Mouse (Mus musculus) retina, adult 2 months (tissue): Measurements from ENCODE around the gene Jhy.

Experiments used
- DNase-seq: peaks from one replicate; pipeline ENCODE4 v3.0.0-alpha.2; 2012; ENCODE audit warnings: low read depth, low spot score

Jhy gene

DNA sequence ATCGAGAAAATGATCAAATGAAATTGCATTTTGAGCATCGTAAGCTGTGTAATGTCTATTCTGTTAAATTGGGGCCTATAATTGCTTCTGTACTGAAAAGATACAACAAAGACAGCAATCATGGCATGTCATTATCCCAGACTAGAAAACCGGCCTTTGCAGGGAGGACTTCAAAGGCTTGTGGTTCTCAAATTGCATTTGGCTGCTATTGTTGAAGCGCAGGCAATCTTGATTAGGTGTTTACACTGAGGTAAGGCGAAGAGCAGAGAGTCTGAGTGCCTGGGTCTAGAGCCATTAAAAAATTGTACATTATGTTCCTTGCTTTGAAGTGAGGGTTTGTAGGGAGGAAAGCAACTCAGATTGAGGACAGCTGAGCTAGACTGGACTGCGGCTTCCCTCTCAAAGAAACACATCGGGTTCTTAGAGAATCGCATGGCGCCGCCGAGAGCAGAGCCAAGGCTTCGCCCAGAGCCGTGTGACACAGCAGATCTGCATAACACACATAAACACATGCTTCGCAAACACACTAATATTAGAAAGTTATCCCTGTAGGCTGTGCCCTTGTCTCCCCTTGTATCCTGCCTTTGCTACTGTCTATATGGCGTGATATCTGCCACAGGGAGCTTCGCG is 36.5 kb downstream of the Jhy start:
- DNase-seq = no peak

DNA sequence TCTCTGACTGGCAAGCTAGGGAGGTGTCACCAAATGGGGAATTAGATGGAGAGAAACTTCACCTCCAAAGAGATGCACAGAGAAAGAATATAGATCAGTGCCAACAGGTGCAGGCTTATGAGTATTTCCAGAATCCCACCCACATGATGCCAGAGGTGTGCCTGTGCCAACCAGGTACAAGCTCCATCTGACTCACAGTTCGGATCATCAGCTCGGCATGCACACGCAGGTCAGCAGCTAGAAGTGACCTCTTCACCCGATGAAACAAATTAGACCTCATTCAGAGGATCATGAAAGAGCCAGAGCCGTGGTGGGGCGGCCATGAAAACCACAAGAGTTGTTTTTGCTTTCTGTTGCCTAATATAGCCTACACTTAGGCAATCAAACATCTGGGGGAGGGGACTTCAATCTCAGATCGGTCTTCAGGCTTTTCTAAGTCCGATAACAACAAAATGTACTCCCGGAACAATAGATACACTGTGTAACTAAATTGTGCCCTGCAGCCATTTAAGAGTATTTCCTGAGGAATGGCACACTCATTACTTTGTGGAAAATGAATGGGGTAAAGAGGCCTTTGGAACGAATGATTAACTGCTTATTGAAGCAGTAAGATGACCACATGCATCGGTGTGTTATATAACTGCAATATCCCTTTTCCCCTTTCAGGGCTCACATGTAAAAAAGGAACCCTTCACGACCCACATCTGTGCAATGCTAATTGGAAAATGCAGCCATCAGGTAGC is 45.9 kb downstream of the Jhy start:
- no peak for DNase-seq

DNA sequence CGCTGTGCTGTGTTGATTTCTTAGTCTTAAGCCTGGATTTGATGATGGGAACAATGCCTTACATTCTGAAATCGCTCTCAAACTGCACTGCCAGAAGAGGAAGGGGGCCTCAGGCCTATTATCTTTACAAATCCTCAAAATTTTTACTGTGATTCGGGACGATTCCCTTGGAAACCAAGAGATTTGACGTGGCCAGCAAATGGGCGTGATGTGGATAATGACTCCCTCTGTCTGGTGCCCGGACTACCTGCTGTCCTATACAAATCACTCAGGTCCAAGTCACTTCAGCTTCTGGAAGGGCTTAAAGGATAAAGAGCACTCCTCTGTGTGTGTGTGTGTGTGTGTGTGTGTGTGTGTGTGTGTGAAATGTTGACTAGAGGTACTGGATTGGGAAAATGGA is 55.0 kb downstream of the Jhy start:
- DNase-seq = no peak

DNA sequence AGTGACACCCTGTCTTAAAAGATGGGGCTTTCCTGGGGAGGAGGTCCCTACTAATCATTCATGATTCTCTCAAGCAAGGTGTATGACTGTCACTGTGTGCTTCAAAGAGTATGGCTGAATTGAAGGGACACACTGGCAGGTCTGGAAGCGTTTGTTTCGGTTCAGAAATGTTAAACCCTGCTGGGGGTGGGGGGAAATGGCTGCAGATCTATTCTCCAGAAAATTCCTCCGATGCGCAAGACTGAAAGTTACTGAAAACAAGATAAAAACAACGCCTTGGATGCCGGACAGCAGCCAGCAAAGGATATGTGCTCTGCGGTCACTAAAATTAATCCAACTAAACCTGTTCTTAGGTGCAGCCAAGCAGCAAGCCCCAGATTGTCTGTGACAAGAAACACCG is 55.5 kb downstream of the Jhy start:
- no peak for DNase-seq

DNA sequence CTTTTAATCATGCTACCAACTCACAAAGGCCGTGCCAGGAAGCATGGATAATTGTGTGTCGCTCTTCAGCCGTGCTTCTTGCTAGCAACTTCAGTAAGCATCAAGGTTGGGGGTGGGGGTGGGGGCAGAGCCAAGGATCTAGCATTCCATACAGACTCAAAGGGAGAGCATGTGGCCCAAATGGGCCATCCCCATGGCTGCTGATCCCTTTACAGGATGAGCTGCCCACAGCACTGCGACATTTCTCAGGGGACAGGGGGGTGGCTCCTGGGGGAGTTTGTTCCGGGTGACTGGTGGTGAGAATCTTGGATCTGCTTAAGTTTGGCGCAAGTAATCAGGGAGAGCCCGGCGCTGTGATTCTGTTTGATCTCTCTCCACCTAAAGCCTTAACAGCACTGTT is 56.5 kb downstream of the Jhy start:
- no peak for DNase-seq

DNA sequence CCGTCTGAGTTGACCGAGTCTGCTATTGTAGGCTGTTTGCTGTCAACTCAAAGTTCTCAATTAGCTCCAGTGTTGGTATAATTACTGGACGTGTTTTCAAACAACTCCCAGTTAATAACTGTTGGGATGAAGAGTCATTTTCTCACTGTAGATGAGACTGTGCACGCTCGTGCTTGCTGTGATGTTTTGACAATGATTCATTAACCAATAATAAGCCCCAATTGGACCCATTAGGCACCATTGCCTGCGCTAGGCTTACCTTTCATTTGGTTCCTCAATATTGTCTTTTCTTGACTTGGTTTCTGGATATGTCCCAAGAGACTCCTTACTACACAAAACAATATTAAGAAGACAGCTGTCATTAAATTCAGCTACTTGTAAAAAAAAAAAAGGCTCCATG is 71.5 kb downstream of the Jhy start:
- no peak for DNase-seq

DNA sequence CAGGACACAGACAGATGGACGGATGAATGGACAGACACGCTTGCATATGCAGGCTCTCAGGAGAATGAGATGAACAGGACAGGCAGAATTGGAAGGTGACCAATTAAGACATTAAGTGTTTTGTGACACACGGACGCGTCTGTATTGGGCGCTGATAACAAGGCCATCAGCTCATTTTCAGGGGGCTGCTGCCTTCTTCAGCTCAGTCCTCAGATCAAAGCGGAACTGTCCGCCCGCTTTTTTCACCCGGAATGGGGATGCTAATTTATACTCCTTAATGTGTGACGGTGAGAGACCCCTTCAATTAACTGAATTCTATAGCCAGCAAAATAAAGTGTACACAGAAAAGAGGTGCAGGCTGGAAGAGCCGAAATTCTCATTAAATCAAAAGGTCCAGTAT is 74.5 kb downstream of the Jhy start:
- no peak for DNase-seq

DNA sequence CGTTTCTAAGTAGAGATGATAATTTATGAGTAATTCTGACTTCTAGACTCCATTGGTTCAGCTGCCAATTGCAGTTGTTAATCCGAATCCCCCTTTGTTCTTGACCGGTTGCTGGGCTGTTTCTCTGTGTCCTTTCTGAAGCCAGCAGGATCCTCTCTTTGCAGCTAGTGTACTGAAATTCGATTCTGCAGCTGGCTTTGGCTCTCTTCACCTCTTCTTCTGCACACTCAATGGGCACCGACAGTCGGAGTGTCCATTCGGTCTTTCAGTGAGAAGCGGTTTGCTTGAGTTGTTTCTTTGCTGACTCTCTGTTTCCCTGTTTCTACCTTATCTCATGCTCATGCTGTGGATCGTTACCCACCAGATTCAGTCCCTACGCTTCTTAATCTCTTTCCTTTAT is 78.2 kb downstream of the Jhy start:
- DNase-seq = no peak

DNA sequence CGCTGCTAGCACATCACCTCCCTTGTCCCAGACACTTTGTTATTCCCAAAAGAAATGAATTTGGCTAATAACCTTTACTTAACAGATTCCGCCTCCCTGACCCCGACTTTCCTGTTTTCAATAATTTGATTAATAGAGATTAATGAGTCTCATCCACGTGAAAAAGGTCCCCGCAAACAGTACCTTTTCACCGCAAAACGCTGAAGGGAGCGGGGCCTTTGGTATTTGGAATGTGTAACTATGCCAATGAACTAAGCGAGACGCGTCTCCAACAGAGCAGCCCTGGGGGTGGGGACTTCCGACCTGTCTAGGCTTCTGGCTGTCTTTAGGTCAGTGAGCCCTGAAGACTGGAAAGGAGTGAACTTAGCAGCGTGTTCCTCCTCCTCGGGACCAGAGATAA is 84.9 kb downstream of the Jhy start:
- DNase-seq = no peak

DNA sequence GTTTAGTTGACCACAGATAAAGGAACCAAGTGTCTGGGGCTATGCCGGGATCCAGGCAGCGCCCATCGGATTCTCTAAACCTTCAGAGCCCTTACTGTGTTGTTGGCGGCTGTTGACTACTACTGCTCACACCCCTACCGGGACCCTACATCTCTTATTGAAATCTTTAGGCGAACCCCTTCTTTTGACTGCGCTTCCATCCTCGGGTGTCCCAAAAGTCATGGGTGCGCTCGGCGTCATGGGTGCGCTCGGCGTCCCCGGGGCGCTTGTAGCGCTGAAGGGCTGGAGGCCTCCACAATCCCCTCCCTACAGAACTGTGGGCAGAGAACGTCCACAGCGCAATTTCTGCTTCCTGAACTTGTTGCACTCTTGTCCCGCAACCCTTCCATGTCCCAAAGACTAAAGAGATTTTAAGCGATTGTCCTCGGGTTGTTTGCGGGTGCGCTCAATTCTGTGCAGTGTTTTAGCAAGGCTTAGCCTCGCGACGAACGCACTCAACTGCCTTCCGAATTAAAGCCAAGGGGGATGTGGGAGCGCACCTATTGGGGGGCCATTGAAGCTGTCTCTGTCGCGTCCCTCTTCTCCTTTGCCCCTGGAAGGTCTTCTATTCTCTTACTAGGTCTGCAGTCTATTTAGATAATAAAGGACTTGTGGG is 85.5 kb downstream of the Jhy start:
- DNase-seq = no peak

DNA sequence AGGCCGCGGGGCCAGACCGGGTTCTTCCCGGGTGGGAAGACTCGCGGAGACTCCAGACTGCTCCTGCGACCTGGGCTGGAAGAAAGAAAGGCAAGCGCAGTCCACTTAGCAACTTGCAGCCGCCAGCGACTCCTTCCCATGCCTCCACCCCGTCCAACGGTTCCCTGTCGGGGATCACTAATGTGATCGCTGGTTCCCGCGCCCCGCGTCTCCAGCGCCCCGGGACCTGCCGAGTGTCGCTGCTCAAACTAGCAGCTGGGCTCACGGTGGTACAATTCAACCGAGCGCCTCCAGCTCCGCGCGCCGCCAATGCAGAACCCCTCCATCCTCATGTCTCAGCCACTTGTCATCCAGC is 86.1 kb downstream of the Jhy start:
- DNase-seq = no peak

DNA sequence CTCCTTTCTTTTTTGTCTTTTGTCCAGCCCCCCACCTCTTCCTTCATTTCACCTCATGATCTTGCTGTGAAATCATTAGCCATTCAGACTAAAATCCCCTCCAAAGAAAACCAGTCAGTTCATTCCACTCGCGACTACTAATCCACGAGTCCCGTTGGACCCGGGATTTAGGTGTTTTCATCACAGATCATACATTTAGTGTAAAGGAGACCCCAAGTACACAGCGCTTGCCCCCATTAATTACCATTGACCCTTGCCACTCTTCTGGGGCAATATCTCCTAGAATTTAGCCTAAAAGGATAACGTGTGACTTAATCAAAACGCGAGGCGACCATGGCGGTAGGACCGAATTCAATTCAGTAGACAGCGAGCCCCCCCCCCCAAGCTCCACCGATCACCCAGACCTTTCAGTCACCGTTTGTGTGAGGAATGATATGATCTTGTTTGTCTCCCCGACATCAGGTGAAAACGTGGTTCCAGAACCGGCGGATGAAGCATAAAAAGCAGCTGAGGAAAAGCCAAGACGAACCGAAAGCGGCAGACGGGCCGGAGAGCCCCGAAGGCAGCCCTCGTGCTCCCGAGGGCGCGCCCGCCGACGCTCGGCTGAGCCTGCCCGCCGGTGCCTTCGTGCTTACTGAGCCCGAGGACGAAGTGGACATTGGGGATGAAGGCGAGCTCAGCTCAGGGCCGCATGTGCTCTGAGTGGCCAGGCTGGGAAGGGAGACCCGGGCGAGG is 86.6 kb downstream of the Jhy start:
- no peak for DNase-seq

DNA sequence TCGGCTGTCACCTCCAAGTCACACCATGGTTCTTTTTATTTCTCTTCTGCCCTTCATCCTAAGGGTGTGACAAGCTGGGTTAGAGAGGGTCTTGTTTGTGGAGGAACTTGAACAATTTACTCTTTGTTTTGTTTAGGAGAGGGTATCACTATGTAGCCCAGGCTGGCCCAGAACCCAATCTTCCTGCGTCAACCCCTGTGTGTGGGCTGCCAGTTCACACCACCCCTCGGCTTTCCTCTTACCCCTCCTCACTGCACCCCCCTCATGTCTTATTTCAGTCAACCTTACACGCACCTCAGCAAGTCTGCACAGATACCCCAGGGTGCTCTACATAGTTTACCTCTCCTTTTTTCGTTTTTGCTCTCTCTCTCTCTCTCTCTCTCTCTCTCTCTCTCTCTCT is 87.2 kb downstream of the Jhy start:
- no peak for DNase-seq

DNA sequence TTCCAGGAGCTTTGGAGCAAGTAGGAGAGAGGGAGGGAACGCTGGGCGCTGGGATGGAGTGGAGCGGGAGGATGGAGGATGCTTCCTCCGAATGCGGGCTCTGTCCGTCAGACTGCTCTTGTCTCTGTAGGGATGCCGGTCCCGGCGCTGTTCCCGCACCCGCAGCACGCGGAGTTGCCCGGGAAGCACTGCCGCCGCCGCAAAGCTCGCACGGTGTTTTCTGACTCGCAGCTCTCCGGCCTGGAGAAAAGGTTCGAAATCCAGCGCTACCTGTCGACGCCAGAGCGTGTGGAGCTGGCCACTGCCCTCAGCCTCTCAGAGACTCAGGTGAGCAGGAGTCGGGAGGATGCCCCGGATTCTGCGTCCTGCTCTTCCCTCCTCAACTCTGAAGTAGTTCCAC is 87.8 kb downstream of the Jhy start:
- no peak for DNase-seq

DNA sequence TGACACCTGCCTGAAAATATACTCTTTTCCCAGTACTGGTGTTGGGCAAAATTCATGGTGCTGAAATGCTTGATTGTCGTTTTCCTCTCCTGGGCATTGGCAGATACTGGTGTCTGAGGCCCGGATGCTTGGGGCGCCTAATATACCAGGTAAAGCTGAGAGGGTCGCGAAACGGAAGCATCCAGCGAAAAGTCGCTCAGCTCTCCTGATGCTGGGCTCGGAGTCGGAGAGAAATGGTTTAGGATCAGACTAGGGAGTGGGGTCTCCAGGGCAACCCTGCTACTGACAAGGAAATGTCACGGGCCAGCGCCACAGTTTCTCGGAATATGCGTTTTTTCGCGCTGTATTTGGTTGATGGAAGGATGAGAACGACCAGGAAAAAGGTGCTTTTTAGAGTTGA is 88.5 kb downstream of the Jhy start:
- no peak for DNase-seq

DNA sequence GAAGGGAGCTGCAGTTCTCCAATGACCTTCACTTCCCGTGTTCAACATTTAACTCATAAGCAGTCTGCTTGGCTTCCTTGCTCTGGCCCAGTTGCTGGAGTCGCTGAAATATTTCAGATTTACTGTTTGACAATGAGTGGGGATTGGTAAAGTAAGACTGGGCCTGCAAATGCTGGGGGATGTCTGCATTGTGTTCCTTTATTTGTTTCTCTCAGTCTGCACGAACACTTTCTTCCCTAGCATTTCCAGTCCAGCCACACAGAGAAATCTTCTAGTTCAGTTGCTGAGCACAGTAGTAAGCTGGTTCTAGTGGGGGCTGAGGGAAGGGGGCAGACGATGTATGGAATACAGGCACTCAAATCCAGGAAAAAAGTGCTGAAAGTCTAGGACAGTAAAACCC is 89.0 kb downstream of the Jhy start:
- DNase-seq = no peak

DNA sequence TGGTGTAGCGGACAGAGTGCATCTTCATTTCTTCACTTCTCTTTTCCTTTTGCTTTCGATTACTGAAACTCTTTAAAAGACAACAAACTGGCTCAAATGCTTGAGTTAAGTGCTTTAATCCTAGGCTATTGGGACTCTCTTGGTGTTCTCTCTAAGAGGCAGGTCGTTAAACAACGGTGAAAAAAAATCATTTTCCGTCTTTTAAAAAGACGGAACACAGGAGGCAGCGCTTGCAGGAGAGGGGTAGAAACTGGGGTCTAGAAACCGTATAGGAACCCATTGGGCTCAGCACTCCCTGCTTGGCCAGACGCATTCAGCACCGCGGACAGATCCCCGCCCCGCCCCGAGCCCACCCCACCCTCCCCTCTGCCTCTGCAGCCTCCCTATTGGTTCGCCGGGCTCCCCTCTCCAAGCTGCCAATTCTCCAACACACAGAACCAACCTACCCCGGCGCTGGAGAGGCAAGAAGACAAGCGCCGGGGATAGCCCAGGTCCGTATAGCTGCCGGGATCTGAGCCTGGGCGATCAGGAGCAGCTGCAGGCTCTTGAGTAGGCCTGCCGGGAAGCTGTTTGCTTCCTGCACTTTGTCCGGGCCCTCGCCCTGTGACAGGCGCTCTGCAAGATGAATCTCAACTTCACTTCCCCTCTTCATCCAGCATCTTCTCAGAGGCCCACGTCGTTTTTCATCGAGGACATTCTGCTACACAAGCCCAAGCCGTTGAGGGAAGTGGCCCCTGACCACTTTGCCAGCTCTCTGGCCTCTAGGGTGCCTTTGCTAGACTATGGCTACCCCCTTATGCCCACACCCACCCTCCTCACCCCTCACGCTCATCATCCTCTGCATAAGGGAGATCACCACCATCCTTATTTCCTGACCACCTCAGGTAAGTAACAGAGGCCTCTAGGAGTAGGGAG is 90.1 kb downstream of the Jhy start, which contains the start of gene Bsx:
Gene Bsx, plus strand, starts transcription at position 572 of the 915 bp plus-strand sequence.
- DNase-seq = no peak

DNA sequence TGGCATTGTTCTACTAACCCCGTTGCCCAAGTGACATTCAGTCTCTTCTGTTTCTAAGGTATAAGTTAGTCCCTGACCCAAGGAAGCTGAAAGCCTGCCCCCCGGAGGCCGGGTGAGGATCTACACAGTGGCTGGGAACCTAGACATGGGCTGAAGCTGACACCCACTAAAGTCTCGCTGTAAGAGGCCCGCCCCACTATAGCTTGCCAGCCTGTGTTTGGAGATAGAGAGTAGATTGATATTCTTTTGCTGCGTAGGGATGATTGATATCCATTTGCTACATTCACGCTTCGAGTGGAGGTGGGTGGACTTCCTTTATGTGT is 91.8 kb downstream of the Jhy start:
- no peak for DNase-seq

DNA sequence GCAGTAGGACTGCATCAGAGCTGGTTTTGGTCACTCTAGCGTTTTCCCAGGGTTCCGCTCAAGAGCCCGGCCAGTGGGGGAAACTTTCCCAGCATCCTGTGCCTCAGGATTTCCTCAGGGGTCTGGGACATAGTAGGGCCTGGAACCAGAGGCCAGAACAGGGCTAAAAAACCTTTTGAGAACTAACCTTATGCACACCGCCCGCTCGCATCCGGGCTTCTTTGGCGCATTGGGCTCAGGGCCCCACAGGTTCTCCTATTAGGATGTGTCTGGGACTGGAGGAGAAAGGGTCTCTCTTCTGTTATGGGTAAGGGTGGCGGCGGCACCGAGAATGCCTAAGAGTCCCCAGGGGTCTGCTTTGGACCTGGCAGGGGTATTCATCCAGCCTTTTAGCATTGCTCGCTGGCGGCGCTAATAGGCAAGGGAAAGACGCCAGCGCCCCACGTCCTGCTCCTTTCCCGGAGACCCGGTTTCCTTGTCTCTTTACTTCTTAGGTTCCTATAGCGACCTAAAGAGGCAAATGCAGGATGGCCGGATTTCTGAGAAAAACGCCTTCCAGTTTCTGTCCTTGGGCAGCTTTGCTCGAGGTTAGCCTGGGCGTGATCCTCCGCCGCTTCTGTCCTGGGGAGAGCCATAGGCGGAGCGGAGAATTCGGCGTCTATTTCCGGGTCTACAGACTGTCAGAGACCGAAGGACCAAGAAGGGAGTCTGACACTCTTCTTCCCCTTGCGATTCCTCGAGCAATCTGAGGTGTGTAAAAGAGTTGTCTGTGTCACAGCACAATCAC is 92.4 kb downstream of the Jhy start:
- no peak for DNase-seq

DNA sequence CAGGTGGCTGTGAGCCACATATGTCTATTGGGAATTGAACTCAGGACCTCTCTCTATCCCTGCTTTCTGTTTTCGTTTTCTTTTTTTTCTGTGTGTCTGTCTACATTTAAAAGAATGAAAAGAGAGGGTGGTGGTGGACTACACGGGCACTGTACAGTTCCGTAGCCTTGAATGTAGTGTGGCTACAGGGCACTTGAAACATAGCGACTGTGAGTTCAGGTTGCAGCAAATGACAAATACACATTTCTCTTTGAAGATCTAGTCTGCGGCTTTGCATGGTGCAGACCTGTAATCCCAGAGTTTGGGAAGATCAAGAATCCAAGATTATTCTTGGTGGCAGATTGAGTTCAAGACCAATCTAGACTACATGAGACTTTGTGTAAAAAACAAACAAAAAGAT is 93.6 kb downstream of the Jhy start:
- no peak for DNase-seq

DNA sequence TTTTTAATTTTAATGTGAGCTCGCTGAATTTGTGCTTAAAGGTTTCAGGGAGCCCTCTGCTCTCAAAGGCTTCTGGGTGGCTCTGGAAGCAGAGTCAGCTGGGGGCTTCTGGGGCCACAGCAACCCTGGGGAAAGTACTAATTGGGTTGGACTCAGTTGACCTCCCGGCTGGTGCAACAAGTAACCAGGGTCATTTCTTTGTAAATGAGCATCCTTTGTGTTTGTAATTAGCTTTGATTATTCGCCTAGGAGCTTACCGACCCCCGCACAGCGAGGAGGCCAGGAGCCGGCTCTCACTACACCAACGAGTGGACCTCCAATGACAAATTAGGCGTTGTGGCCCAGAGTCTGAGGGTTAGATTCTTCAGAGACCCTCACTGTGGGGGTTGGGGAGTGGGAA is 104.7 kb downstream of the Jhy start:
- DNase-seq = no peak
